Mouse (Mus musculus) brain, adult 2 months (tissue): ENCODE data around the gene Gm5788.
"Not testable (repeated sequence)": the region's sequence is repeated elsewhere in the genome, so short reads cannot be mapped to it uniquely, and the experiment has no call there.

ENCODE experiments used
- DNase-seq: peaks from one replicate; pipeline ENCODE4 v3.0.0; 2011; ENCODE audit warnings: low read depth, low spot score

Gm5788 gene

DNA sequence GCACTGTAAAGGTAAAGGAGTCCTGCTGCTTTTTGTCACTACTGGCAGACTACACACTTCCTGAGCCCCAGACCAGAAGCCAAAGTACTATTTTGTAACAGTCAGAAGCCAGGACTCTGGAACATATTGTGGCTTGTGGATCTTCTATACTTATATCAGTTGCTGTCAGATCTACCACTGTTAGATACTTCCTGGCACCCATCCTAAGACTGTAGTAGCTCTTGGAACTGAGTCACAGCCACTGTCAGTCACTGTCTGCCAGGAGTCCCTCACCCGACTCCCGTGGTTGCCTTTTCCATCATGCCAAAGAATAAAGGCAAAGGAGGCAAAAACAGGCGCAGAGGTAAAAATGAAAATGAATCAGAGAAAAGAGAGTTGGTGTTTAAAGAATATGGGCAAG lies at the start of gene Gm5788:
Gm5788 (plus strand) TSS at position 301 of the 400 bp plus-strand sequence.
- not testable (repeated sequence) for DNase-seq

GRCm38 (mm10) chr12:87449456-87449855 lies 45.1 kb upstream of the Gm5788 start:
- DNase-seq = no peak

DNA sequence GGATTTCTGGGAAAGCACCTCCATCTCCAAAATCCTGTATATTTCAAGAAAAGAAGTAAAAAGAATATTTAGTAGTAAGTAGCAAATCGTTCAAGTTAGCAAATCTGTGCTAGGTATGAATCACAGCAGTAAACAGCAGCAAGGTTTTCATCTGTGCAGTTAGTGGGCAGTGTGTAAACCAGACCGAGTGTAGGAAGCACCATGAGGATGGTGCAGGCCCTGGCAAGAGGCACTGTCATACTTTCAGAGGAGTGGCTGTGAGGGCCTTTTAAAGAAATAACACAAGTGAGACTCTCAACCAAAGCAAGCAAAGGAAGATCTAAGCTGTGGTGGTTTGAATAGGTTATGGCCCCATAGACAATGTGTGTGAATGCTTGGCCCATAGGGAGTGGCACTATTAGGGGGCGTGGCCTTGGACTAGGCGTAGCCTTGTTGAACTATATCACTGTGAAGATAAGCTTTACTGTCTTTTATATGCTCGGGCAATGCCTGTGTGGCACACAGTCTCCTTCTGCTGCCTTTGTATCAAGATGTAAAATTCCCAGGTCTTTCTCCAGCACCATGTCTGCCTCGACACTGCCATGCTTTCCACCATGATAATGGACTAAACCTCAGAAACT lies 29.7 kb upstream of the Gm5788 start:
- no peak for DNase-seq

DNA sequence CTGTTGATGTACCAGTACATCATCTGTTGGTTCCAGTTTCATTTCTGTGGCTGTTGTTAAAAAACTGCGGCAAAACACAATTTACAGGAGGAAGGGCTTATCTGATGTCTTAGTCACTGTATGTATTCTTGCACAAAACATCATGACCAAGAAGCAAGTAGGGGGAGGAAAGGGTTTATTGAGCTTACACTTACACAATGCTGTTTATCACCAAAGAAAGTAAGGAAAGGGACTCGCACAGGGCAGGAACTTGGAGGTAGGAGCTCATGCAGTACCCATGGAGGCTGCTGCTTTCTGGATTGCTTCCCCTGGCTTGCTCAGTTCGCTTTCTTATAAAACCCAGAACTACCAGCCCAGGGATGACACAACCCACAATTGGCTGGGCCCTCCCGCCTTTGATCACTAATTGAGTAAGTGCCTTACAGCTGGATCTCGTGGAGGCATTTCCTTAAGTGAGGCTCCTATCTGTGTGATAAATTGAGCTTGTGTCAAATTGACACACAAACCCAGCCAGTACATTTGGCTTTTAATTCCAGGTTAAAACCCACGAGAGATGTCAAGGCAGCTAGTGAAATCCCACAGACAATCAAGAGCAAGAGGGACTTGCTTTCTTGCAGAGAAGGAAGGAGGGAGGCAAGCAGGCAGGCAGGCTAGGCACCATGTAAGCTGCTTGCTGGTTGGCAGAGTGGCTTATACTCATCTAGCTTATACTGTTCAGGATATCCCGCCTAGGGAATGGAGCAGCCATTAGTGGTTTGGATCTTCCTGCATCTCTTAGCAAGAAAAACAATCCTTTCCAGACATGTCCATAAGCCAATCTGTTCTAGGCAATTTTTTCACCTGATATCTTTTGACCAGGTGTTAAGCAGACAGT lies 24.0 kb upstream of the Gm5788 start:
- DNase-seq = no peak

DNA sequence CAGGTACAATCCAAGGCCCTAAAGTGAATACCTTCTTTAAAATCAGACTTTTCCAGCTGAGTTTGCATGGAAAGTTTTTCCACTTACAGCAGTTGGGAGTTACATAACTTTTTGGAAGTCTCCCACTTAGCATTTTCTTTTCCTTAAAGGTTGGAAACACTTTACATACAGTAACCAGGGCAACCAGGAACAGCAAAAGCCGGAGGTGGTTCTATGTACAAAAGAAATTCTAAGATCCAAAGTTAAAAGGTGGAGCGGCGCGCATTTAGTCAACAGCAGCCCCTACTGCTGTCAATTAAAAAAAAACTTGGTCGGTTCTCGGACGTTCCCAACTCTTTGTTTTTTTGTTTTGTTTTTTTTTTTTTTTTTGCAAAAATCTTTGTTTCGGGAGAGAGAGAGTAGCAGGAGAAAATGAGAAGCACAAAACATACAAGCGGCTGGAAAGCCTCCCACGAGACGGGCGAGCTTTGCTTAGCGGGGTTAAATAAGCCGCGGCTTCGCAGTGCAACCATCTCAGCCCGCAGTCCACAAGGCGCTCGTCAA lies 23.0 kb upstream of the Gm5788 start:
- peak; percentile 77 for DNase-seq

GRCm38 (mm10) chr12:87471964-87472786 lies 22.3 kb upstream of the Gm5788 start, which contains the start of gene Snw1:
Snw1 (minus strand) TSS chr12:87472274.
- peak; percentile 98 for DNase-seq

DNA sequence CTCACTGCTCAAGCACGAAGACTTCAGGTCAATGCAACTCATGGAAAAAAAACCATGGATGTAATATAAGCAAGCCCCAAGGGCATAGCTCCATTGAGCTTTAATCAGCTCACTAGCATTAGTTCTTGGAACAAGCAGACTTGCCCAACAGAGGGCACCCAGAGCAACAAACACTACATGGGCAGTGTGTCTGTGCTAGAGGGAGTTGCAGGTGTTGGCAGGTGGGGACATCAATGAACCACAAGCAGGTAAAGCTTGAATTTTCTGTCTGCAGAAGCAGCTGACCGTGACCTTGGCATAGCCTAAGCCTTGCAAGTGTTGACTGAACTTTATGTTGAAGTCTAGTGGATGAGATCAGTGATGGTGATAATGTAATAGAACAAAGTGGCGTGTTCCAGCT lies 19.8 kb upstream of the Gm5788 start:
- DNase-seq = no peak

DNA sequence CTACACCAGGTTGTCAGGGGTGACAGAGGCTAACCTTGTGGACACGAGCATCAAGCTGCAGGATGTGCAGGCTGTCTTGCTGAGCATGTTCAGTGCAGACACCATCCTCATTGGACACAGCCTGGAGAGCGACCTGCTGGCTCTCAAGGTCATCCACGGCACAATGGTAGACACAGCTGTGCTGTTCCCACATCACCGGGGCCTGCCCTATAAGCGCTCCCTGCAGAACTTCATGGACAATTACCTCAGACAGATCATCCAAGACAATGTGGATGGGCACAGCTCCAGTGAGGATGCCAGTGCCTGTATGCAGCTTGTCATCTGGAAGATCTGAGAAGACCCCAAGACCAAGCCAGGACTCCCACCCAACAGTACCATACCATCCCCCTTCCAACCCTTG lies 12.0 kb upstream of the Gm5788 start:
- not testable (repeated sequence) for DNase-seq

DNA sequence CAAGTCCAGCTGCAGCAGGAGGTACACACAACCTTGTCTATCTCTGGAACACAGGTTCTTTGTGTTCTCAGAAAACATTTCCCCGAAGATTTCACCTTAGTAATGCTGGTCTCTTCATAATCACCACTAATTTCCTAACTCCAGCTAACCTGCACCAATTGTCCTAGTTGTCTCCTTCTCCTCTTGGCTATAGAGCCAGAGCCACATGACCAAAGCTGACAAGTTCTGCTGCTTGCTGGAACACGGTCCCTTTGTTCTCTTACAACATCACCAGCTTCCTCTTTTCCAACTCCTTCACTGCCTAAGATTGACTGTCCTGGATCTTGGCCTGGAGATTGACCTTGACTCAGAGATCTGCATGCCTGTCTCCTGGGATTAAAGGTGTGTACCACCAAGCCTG lies 5.8 kb upstream of the Gm5788 start:
- not testable (repeated sequence) for DNase-seq

- DNase-seq = not testable (repeated sequence)
Observed at GRCm38 (mm10) chr12:87514016-87514415, 19.5 kb downstream of the Gm5788 start, which contains the start of gene Gm8300. Gm8300 (plus strand) TSS chr12:87514316.

DNA sequence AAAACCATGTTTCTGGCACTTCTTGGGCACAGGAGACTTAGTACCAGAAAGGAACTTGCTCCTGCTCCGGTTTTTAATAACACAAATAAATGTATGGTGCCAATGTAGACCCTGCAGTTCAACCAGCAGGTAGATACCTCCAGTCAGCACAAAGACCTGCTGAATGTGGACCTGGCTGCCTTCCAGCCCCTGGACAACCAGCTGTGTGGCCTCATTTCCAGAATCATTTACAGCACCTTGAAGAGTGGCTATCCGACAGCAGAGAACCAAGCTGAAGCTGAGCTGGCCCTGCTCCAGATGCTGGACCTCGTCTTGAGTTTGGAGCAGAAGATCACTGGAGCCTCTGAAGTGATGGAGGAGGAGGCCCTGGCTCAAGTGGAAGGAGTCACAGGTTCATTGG lies 25.1 kb downstream of the Gm5788 start:
- not testable (repeated sequence) for DNase-seq

DNA sequence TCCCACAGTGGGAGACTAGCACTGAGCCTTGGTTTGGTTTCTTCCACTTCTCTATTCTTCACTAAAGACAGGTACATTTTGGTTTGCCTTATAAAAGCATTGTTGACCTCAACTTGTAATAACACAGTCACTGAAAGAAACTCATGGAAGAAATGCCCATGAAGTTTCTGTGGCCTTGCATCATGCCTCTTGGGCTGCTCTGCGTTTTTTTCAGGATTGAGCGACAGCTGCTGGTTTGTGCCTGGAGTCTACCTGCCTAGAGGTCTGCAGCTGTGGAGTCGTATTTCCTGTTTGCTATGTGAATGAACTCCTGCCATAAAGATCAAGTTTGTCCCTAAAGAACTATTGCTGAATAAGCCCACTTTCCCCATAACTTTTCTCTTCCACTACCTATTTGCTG lies 49.4 kb downstream of the Gm5788 start:
- no peak for DNase-seq
